Mouse (Mus musculus) brain, embryonic 14.5 days (tissue): ENCODE measurements at regions not wholly inside any gene's neighbourhood (a gene's known extent, or its start where the extent isn't known, plus 50 kb on each side); places are given as distances from the start of the nearest gene placed in this dataset.

ENCODE experiments used
- DNase-seq: peaks from one replicate; pipeline ENCODE4 v3.0.0-alpha.2; 2011; ENCODE audit warnings: low read depth
- CTCF ChIP-seq: fragments of 200-500 bp; IDR thresholded peaks from 2 replicates; pipeline ENCODE4 v1.5.1; 2012; ENCODE audit warnings: inconsistent platforms, mild to moderate bottlenecking, moderate library complexity, borderline replicate concordance; ENCODE audit not compliant: insufficient read depth, insufficient read length; ENCODE audit errors: extremely low read depth
- POLR2A ChIP-seq: fragments of 200-500 bp; IDR thresholded peaks from 2 replicates; pipeline ENCODE4 v1.6.1; 2012; ENCODE audit warnings: mild to moderate bottlenecking, inconsistent platforms, borderline replicate concordance; ENCODE audit not compliant: poor library complexity, insufficient read depth, insufficient read length, severe bottlenecking; ENCODE audit errors: extremely low read depth

DNA sequence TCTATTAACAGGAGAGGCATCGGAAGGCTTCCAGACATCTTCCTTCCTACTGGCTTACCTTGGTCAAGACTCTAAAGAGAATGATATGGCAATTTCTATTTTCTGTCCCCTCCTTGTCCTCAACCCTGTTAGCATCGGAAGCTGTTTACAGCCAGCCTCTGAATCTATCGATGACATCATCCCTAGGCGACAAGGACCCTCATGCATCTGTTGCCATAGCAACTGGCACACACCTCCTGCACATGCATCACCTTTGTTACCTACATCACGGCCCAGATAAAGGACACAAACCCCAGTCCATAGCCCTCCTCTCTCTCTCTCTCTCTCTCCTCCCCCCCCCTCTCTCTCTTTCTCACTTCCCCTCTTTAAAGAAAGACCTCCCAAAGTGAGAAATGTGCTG lies 123.1 kb upstream of the Cdkn3 start:
- TF ChIP-seq CTCF: no peak
- no peak for TF ChIP-seq POLR2A

GRCm38 (mm10) chr14:46636364-46636763 lies 124.0 kb upstream of the Cdkn3 start:
- DNase-seq: no peak
- TF ChIP-seq POLR2A: no peak
- no peak for TF ChIP-seq CTCF

More for the DNA sequence above, 123.1 kb upstream of the Cdkn3 start:
- peak; percentile 75 for DNase-seq

DNA sequence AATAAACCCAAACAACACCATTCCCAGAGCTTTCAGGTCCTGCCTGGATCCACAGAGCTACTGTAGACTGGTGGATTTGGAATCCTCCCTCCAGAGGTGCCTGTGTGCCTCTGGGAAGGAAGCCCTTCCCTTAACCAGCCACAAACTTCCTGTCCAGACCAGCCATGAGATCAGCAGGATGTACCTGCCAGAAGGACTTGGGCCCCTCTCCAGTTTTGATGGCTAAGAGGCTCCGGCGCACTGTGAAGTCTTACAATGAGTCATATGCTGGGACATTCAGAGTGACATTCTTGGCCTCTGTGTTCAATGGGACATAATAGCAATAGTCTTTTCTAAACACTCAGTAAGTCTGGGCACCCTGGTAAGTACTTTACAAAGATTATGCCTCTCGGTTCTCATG lies 125.0 kb upstream of the Cdkn3 start:
- no peak for TF ChIP-seq POLR2A
- TF ChIP-seq CTCF: no peak
- DNase-seq: no peak

- no peak for DNase-seq
- TF ChIP-seq POLR2A (no peak), CTCF (no peak)
These were observed 125.6 kb upstream of the Cdkn3 start for GRCm38 (mm10) chr14:46634656-46635244.

DNA sequence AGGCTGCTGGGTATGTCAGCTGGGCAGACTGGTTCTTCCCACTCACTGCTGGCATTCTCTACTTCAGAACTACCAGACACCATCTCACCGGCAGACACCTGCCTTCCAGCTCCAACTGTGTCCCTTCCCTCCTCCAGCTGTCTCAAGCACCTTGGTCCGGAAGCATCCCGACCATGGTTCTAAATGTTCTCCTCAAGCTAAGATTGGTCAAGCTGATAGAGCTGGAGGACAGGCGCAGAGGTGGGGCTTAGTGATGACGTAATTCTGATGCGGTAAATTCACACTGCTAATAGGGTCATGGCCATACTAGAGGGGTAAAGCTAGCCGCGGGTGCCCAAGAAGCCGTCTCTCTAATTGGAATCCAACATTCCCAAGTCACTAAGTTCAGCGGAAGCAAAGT lies 126.1 kb upstream of the Cdkn3 start:
- TF ChIP-seq POLR2A: no peak
- no peak for TF ChIP-seq CTCF
- no peak for DNase-seq

- TF ChIP-seq POLR2A: no peak
- TF ChIP-seq CTCF: no peak
- no peak for DNase-seq
These were observed 132.7 kb upstream of the Cdkn3 start for GRCm38 (mm10) chr14:46627690-46628089.

DNA sequence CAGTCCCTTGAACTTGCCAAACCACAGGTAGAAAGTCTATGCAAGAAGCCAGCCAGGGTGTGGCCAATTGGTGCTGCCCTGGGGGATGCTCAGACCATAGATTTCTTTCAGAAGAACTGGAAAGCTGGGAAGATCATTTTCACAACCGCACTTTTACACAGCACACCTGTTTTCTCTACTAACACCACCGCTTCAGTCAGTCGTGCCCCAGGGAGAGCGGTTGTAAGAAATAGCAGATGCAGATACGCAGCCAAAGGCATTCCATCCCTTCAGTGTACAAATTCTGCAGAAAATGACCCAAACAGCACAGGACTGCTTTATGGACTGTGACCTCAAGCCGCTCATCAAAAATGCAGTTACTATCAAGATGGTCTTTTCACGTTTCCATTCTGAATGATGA lies 134.6 kb upstream of the Cdkn3 start:
- no peak for DNase-seq
- no peak for TF ChIP-seq POLR2A

GRCm38 (mm10) chr14:46623645-46624044 lies 136.7 kb upstream of the Cdkn3 start:
- TF ChIP-seq CTCF (no peak), POLR2A (no peak)
- no peak for DNase-seq

- TF ChIP-seq POLR2A: no peak
- no peak for TF ChIP-seq CTCF
- DNase-seq: no peak
These were observed 144.3 kb upstream of the Cdkn3 start for GRCm38 (mm10) chr14:46616030-46616429.

GRCm38 (mm10) chr14:46614936-46615335 lies 145.4 kb upstream of the Cdkn3 start:
- DNase-seq: no peak
- TF ChIP-seq CTCF: no peak
- no peak for TF ChIP-seq POLR2A

DNA sequence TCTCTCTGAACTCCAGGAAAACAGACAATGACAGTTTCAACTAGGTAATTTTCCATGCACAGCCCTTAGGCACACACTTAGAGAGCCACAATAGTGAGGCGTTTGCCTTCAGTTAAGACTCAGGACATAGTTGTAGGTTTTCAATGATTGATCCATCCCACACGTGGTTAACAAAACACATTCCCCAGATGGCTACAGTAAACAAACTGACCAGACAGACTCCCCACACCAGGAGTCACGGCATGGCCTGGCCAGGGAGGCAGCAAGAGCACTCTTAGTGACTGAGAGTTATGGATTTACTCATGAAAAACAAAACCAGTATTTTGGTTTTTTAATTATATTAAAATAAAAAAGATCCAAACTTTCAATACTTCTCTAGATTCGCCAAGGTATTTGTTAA lies 146.6 kb upstream of the Cdkn3 start:
- no peak for DNase-seq
- TF ChIP-seq POLR2A: no peak
- TF ChIP-seq CTCF: no peak

DNA sequence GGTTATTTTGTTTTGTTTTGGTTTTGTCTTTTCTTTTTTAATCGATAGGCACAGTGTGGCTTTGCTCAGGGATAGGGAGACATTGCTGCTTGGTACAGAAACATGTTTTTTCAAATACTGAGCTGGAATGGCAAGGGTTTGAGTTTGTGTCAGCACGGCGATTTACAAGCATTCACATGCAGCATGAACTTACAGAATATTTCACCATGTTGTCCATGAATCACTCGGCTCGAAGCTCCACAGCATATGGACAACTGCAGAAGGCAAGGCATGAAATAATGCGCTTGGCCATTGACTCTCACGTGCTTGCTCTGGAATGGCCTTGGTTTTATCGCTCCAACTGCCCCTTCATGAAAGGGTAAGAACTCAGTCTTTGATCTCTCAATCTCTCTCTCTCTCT lies 147.1 kb upstream of the Cdkn3 start:
- DNase-seq: no peak
- no peak for TF ChIP-seq POLR2A
- no peak for TF ChIP-seq CTCF

- no peak for DNase-seq
- TF ChIP-seq POLR2A (no peak), CTCF (no peak)
These were observed 147.8 kb upstream of the Cdkn3 start for GRCm38 (mm10) chr14:46612584-46612983.

- no peak for TF ChIP-seq POLR2A
- TF ChIP-seq CTCF: no peak
- DNase-seq: no peak
These were observed 149.4 kb upstream of the Cdkn3 start for GRCm38 (mm10) chr14:46610926-46611325.
